Mouse (Mus musculus) MEL (cell line): Measurements from ENCODE around the gene Ilf3. TPM values are rescaled to one million over a fixed set of nuclear protein-coding genes. Genes with fewer than 3 reads are reported as not detected.

ENCODE experiments used
- polyA plus RNA-seq, 2 experiments: library from polyadenylated mRNA; stranded (reverse) in 1 of 2; unstranded in 1 of 2; fragments of >175 nt in 1 of 2; fragments of >200 nt in 1 of 2; gene quantifications; 2 replicates each; pipeline versions ENCODE4 v1.2.1 to v1.2.4; 2012; ENCODE audit warnings: low replicate concordance in 2 of 2, low read depth in 1 of 2; ENCODE audit not compliant: insufficient read length in 2 of 2, insufficient read depth in 1 of 2, missing spikeins in 1 of 2
- total RNA-seq: library from RNA; depleted of rRNA; stranded (reverse); fragments of 300-350 nt; gene quantifications from 2 replicates; pipeline ENCODE4 v1.2.3, GENCODE M21; 2012; rRNA removed

The Ilf3 gene
- total and polyA plus RNA-seq, 3 experiments, result 67.4 to 519 (median 210) TPM

Other genes with a start within 250 kb of the Ilf3 start
- 43.8 and 45.6 TPM in 2 replicates for gene Tyk2, start 236.6 kb upstream of the Ilf3 start, total RNA-seq
- gene Tyk2, start 236.6 kb upstream of the Ilf3 start, polyA plus RNA-seq, result 10 to 100 TPM in 1 of 2 experiments, not detected in 1; 63.3 TPM
- 751 and 779 TPM in 2 replicates for gene Cdc37, start 217.9 kb upstream of the Ilf3 start, total RNA-seq
- 1,000 to 10,000 TPM in 1 of 2 experiments, 100 to 1,000 TPM in 1; 914 to 1,631 TPM for gene Cdc37, start 217.9 kb upstream of the Ilf3 start, polyA plus RNA-seq
- gene Pde4a, start 202.2 kb upstream of the Ilf3 start, total RNA-seq, result 13.8 and 16.6 TPM in 2 replicates
- 10 to 100 TPM; 45.6 to 53.9 TPM for gene Pde4a, start 202.2 kb upstream of the Ilf3 start, polyA plus RNA-seq
- 168 and 174 TPM in 2 replicates for gene Keap1, start 128.5 kb upstream of the Ilf3 start, total RNA-seq
- 100 to 1,000 TPM in 1 of 2 experiments, 10 to 100 TPM in 1; 67.5 to 171 TPM for gene Keap1, start 128.5 kb upstream of the Ilf3 start, polyA plus RNA-seq
- gene S1pr5, start 119.4 kb upstream of the Ilf3 start, total RNA-seq, result 0.04 TPM in 1 of 2 replicates, not detected in the other
- under 1 TPM in 1 of 2 experiments, not detected in 1; 0.08 TPM for gene S1pr5, start 119.4 kb upstream of the Ilf3 start, polyA plus RNA-seq
- gene Atg4d, start 102.6 kb upstream of the Ilf3 start, total RNA-seq, result 76.4 and 83.9 TPM in 2 replicates
- gene Atg4d, start 102.6 kb upstream of the Ilf3 start, polyA plus RNA-seq, result 10 to 100 TPM in 1 of 2 experiments, not detected in 1; 99.7 TPM
- gene Kri1, start 79.9 kb upstream of the Ilf3 start, total RNA-seq, result 175 and 199 TPM in 2 replicates
- 100 to 1,000 TPM in 1 of 2 experiments, 10 to 100 TPM in 1; 76.1 to 233 TPM for gene Kri1, start 79.9 kb upstream of the Ilf3 start, polyA plus RNA-seq
- 40.1 and 55.2 TPM in 2 replicates for gene Cdkn2d, start 76.5 kb upstream of the Ilf3 start, total RNA-seq
- 10 to 100 TPM in 1 of 2 experiments, not detected in 1; 67.9 TPM for gene Cdkn2d, start 76.5 kb upstream of the Ilf3 start, polyA plus RNA-seq
- 0.52 and 0.73 TPM in 2 replicates for gene Ap1m2, start 55.5 kb upstream of the Ilf3 start, total RNA-seq
- gene Ap1m2, start 55.5 kb upstream of the Ilf3 start, polyA plus RNA-seq, result 1 to 10 TPM in 1 of 2 experiments, not detected in 1; 1.0 TPM
- 27.3 and 30.7 TPM in 2 replicates for gene Slc44a2, start 47.2 kb upstream of the Ilf3 start, total RNA-seq
- gene Slc44a2, start 47.2 kb upstream of the Ilf3 start, polyA plus RNA-seq, result 100 to 1,000 TPM in 1 of 2 experiments, not detected in 1; 121 TPM
- gene Qtrt1, start 44.0 kb downstream of the Ilf3 start, total RNA-seq, result 173 and 199 TPM in 2 replicates
- gene Qtrt1, start 44.0 kb downstream of the Ilf3 start, polyA plus RNA-seq, result 100 to 1,000 TPM in 1 of 2 experiments, not detected in 1; 244 TPM
- 110 and 117 TPM in 2 replicates for gene Dnm2, start 57.0 kb downstream of the Ilf3 start, total RNA-seq
- 100 to 1,000 TPM; 237 to 832 TPM for gene Dnm2, start 57.0 kb downstream of the Ilf3 start, polyA plus RNA-seq
- gene Tmed1, start 142.4 kb downstream of the Ilf3 start, total RNA-seq, result 128 and 146 TPM in 2 replicates
- 10 to 100 TPM in 1 of 2 experiments, not detected in 1; 89.4 TPM for gene Tmed1, start 142.4 kb downstream of the Ilf3 start, polyA plus RNA-seq
- 37.2 and 55.2 TPM in 2 replicates for gene AB124611, start 158.3 kb downstream of the Ilf3 start, total RNA-seq
- 10 to 100 TPM in 1 of 2 experiments, not detected in 1; 58.7 TPM for gene AB124611, start 158.3 kb downstream of the Ilf3 start, polyA plus RNA-seq
- 121 and 131 TPM in 2 replicates for gene Carm1, start 179.0 kb downstream of the Ilf3 start, total RNA-seq
- 100 to 1,000 TPM; 121 to 423 TPM for gene Carm1, start 179.0 kb downstream of the Ilf3 start, polyA plus RNA-seq
- 74.1 and 87.9 TPM in 2 replicates for gene Timm29, start 224.9 kb downstream of the Ilf3 start, total RNA-seq
- gene Timm29, start 224.9 kb downstream of the Ilf3 start, polyA plus RNA-seq, result 100 to 1,000 TPM in 1 of 2 experiments, 10 to 100 TPM in 1; 45.8 to 163 TPM
- gene Yipf2, start 225.0 kb downstream of the Ilf3 start, total RNA-seq, result 22.8 and 24.0 TPM in 2 replicates
- 10 to 100 TPM in 1 of 2 experiments, not detected in 1; 84.9 TPM for gene Yipf2, start 225.0 kb downstream of the Ilf3 start, polyA plus RNA-seq
- 249 and 263 TPM in 2 replicates for gene Smarca4, start 248.3 kb downstream of the Ilf3 start, total RNA-seq
- gene Smarca4, start 248.3 kb downstream of the Ilf3 start, polyA plus RNA-seq, result 100 to 1,000 TPM in 1 of 2 experiments, 10 to 100 TPM in 1; 71.4 to 381 TPM